Mouse (Mus musculus): ENCODE measurements around the gene Mrs2. TPM values are rescaled to one million over a fixed set of nuclear protein-coding genes. Genes with fewer than 3 reads are reported as not detected.

Gene Mrs2
- polyA plus RNA-seq, 1 experiment: 23.9 TPM

GRCm38 (mm10) chr13:24947158-24947557 lies 73.0 kb downstream of the Mrs2 start:
- no peak for TF ChIP-seq CTCF (conservative IDR thresholded peaks at IDR 0.05; ENCODE audit: insufficient read depth, insufficient read length, low read depth, low read length)
- no peak for TF ChIP-seq POLR2A (IDR thresholded peaks at IDR 0.05; ENCODE audit: low read depth, low read length)
- no peaks in the 10 kb centered on the region for H3K4me1 ChIP-seq (ENCODE audit: control insufficient read depth, insufficient read depth, low read length)
- no peaks in the 10 kb centered on the region for H3K36me3 ChIP-seq (ENCODE audit: control insufficient read depth, insufficient read depth, low read length)
- no peak overlapping the region for H3K27ac ChIP-seq (ENCODE audit: insufficient read depth, low read depth, low read length)
- 89% methylated on average over 5 of the region's 5 CpGs for WGBS
- no peak overlapping the region for H3K4me3 ChIP-seq (ENCODE audit: insufficient read depth, low read depth, low read length)
- DNase-seq: no peak
- H3K27me3 ChIP-seq (replicated peaks; ENCODE audit: control insufficient read depth, insufficient read depth, low read length): no peaks in the 10 kb centered on the region

GRCm38 (mm10) chr13:24945567-24945966 lies 74.6 kb downstream of the Mrs2 start:
- H3K36me3 ChIP-seq (ENCODE audit: control insufficient read depth, insufficient read depth, low read length): no peaks in the 10 kb centered on the region
- no peaks in the 10 kb centered on the region for H3K4me1 ChIP-seq (ENCODE audit: control insufficient read depth, insufficient read depth, low read length)
- TF ChIP-seq CTCF (conservative IDR thresholded peaks at IDR 0.05; ENCODE audit: insufficient read depth, insufficient read length, low read depth, low read length) (no peak), POLR2A (IDR thresholded peaks at IDR 0.05; ENCODE audit: low read depth, low read length) (no peak)
- 46% methylated on average over 4 of the region's 4 CpGs for WGBS
- no peaks in the 10 kb centered on the region for H3K27me3 ChIP-seq (replicated peaks; ENCODE audit: control insufficient read depth, insufficient read depth, low read length)
- H3K27ac ChIP-seq (ENCODE audit: insufficient read depth, low read depth, low read length): no peak overlapping the region
- DNase-seq: no peak
- no peak overlapping the region for H3K4me3 ChIP-seq (ENCODE audit: insufficient read depth, low read depth, low read length)

- Histone ChIP-seq H3K36me3 (ENCODE audit: control insufficient read depth, insufficient read depth, low read length) (no peaks in the 10 kb centered on the region), H3K4me1 (ENCODE audit: control insufficient read depth, insufficient read depth, low read length) (no peaks in the 10 kb centered on the region; the same call in 1 of the 2 replicates), H3K27ac (ENCODE audit: insufficient read depth, low read depth, low read length) (no peak overlapping the region), H3K4me3 (ENCODE audit: insufficient read depth, low read depth, low read length) (no peak overlapping the region), H3K27me3 (replicated peaks; ENCODE audit: control insufficient read depth, insufficient read depth, low read length) (no peaks in the 10 kb centered on the region)
- TF ChIP-seq CTCF (conservative IDR thresholded peaks at IDR 0.05; ENCODE audit: insufficient read depth, insufficient read length, low read depth, low read length) (no peak), POLR2A (IDR thresholded peaks at IDR 0.05; ENCODE audit: low read depth, low read length) (no peak)
- no peak for DNase-seq
- 60% methylated on average over 8 of the region's 8 CpGs for WGBS
These were observed 76.9 kb downstream of the Mrs2 start for GRCm38 (mm10) chr13:24943303-24943702.

- peaks cover 5% of the 10 kb centered on the region; the same call in 1 of the 2 replicates for H3K4me1 ChIP-seq (ENCODE audit: control insufficient read depth, insufficient read depth, low read length)
- H3K27me3 ChIP-seq (replicated peaks; ENCODE audit: control insufficient read depth, insufficient read depth, low read length): no peaks in the 10 kb centered on the region
- no peaks in the 10 kb centered on the region for H3K36me3 ChIP-seq (ENCODE audit: control insufficient read depth, insufficient read depth, low read length)
- 67% methylated on average over 17 of the region's 17 CpGs for WGBS
- TF ChIP-seq CTCF (conservative IDR thresholded peaks at IDR 0.05; ENCODE audit: insufficient read depth, insufficient read length, low read depth, low read length) (no peak), POLR2A (IDR thresholded peaks at IDR 0.05; ENCODE audit: low read depth, low read length) (no peak)
- no peak within 1 kb of the TSS for H3K27ac ChIP-seq (ENCODE audit: insufficient read depth, low read depth, low read length)
- no peak within 1 kb of the TSS for H3K4me3 ChIP-seq (ENCODE audit: insufficient read depth, low read depth, low read length)
- DNase-seq: peak; percentile 27
These were observed 77.5 kb downstream of the Mrs2 start, which contains the start of gene Gpld1 for GRCm38 (mm10) chr13:24942512-24943282. Gpld1 (plus strand) TSS chr13:24943152.

GRCm38 (mm10) chr13:24939472-24939871 lies 80.7 kb downstream of the Mrs2 start:
- Histone ChIP-seq H3K36me3 (ENCODE audit: control insufficient read depth, insufficient read depth, low read length) (no peaks in the 10 kb centered on the region), H3K4me1 (ENCODE audit: control insufficient read depth, insufficient read depth, low read length) (peaks cover 5% of the 10 kb centered on the region; the same call in 1 of the 2 replicates), H3K4me3 (ENCODE audit: insufficient read depth, low read depth, low read length) (no peak overlapping the region), H3K27me3 (replicated peaks; ENCODE audit: control insufficient read depth, insufficient read depth, low read length) (no peaks in the 10 kb centered on the region), H3K27ac (ENCODE audit: insufficient read depth, low read depth, low read length) (no peak overlapping the region)
- TF ChIP-seq CTCF (conservative IDR thresholded peaks at IDR 0.05; ENCODE audit: insufficient read depth, insufficient read length, low read depth, low read length): no peak
- no peak for TF ChIP-seq POLR2A (IDR thresholded peaks at IDR 0.05; ENCODE audit: low read depth, low read length)
- 92% methylated on average over 9 of the region's 9 CpGs for WGBS
- no peak for DNase-seq

GRCm38 (mm10) chr13:24938683-24939082 lies 81.5 kb downstream of the Mrs2 start:
- Histone ChIP-seq H3K36me3 (ENCODE audit: control insufficient read depth, insufficient read depth, low read length) (no peaks in the 10 kb centered on the region), H3K27me3 (replicated peaks; ENCODE audit: control insufficient read depth, insufficient read depth, low read length) (no peaks in the 10 kb centered on the region), H3K4me1 (ENCODE audit: control insufficient read depth, insufficient read depth, low read length) (peaks cover 5% of the 10 kb centered on the region; the same call in 1 of the 2 replicates), H3K27ac (ENCODE audit: insufficient read depth, low read depth, low read length) (no peak overlapping the region), H3K4me3 (ENCODE audit: insufficient read depth, low read depth, low read length) (no peak overlapping the region)
- peak; percentile 87 for DNase-seq
- WGBS: 27% methylated on average over 9 of the region's 9 CpGs
- TF ChIP-seq POLR2A (IDR thresholded peaks at IDR 0.05; ENCODE audit: low read depth, low read length): no peak
- TF ChIP-seq CTCF (conservative IDR thresholded peaks at IDR 0.05; ENCODE audit: insufficient read depth, insufficient read length, low read depth, low read length): peak; percentile 78

- H3K27me3 ChIP-seq (replicated peaks; ENCODE audit: control insufficient read depth, insufficient read depth, low read length): no peaks in the 10 kb centered on the region
- peaks cover 5% of the 10 kb centered on the region; the same call in 1 of the 2 replicates for H3K4me1 ChIP-seq (ENCODE audit: control insufficient read depth, insufficient read depth, low read length)
- no peaks in the 10 kb centered on the region for H3K36me3 ChIP-seq (ENCODE audit: control insufficient read depth, insufficient read depth, low read length)
- H3K27ac ChIP-seq (ENCODE audit: insufficient read depth, low read depth, low read length): no peak overlapping the region
- WGBS: 12% methylated on average over 12 of the region's 12 CpGs
- DNase-seq: no peak
- peak overlapping the region; percentile 77 for H3K4me3 ChIP-seq (ENCODE audit: insufficient read depth, low read depth, low read length)
- TF ChIP-seq POLR2A (IDR thresholded peaks at IDR 0.05; ENCODE audit: low read depth, low read length) (no peak), CTCF (conservative IDR thresholded peaks at IDR 0.05; ENCODE audit: insufficient read depth, insufficient read length, low read depth, low read length) (no peak)
These were observed 82.4 kb downstream of the Mrs2 start for GRCm38 (mm10) chr13:24937839-24938166.

Other genes starting within 250 kb of the Mrs2 start
- 35.3 and 42.4 TPM in 2 replicates for gene BC005537, start 218.7 kb downstream of the Mrs2 start, polyA plus RNA-seq (2012; rRNA removed)
- 259 and 286 TPM in 2 replicates for gene Acot13, start 188.8 kb downstream of the Mrs2 start, polyA plus RNA-seq (2012; rRNA removed)
- 19.6 and 19.7 TPM in 2 replicates for gene Tdp2, start 188.7 kb downstream of the Mrs2 start, polyA plus RNA-seq (2012; rRNA removed)
- 0.57 and 0.67 TPM in 2 replicates for gene D130043K22Rik, start 175.2 kb downstream of the Mrs2 start, polyA plus RNA-seq (2012; rRNA removed)
- 16.5 and 17.6 TPM in 2 replicates for gene Aldh5a1, start 82.7 kb downstream of the Mrs2 start, polyA plus RNA-seq (2012; rRNA removed)
- 1.3 and 1.7 TPM in 2 replicates for gene Gpld1, start 77.2 kb downstream of the Mrs2 start, polyA plus RNA-seq (2012; rRNA removed)
- 1.4 and 1.6 TPM in 2 replicates for gene Dcdc2a, start 35.6 kb upstream of the Mrs2 start, polyA plus RNA-seq (2012; rRNA removed)